Mouse (Mus musculus): Measurements from ENCODE around the gene Ddx39b. TPM values are rescaled to one million over a fixed set of nuclear protein-coding genes. Genes with fewer than 3 reads are reported as not detected.

Ddx39b gene
- polyA plus RNA-seq, 1 experiment, result 206 TPM

DNA sequence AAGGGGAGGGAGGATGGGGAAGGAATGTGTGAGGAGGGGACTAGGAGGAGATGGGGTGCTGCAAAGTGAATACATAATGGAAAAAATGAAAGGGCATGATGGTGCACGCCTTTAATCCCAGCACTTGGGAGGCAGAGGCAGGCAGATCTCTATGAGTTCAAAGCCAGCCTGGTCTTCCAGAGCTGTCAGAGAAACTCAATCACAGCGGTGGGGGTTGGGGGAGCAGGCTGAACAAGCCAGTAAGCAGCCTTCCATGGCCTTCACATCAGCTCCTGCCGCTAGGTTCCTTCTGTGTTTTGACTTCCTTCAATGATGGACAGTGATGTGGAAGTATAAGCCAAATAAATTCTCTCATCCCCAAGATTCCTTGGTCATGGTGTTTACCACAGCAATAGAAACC, 13.8 kb downstream of the Ddx39b start:
- TF ChIP-seq CTCF (conservative IDR thresholded peaks at IDR 0.05; ENCODE audit: insufficient read depth, insufficient read length, low read depth, low read length) (no peak), POLR2A (IDR thresholded peaks at IDR 0.05; ENCODE audit: low read depth, low read length) (no peak)
- H3K4me1 ChIP-seq (ENCODE audit: control insufficient read depth, insufficient read depth, low read length), result no peaks in the 10 kb centered on the region
- H3K27ac ChIP-seq (ENCODE audit: insufficient read depth, low read depth, low read length), result no peak overlapping the region
- DNase-seq, result no peak
- H3K36me3 ChIP-seq (ENCODE audit: control insufficient read depth, insufficient read depth, low read length), result peaks cover 4% of the 10 kb centered on the region
- WGBS, result 72% methylated on average over 3 of the region's 3 CpGs
- H3K27me3 ChIP-seq (replicated peaks; ENCODE audit: control insufficient read depth, insufficient read depth, low read length), result no peaks in the 10 kb centered on the region
- no peak overlapping the region for H3K4me3 ChIP-seq (ENCODE audit: insufficient read depth, low read depth, low read length)

DNA sequence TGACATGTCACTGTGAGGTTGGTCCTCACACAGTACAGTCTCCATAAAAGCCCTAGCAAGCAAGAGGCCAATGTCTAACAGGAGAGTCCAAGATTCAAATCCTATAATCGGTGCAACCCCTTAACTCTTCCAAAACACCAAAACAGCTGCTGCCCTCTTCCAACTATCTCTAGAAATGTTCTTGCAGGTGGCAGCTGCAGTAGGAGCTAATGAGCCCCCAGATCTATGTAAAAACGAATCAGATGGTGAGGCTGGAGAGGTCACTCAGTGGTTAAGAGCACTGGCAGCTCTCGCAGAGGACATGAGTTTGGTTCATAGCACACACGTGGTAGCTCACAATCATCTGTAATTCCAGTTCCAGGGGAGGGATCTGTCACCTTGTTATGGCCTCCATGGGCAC, 14.2 kb downstream of the Ddx39b start:
- Histone ChIP-seq H3K27ac (ENCODE audit: insufficient read depth, low read depth, low read length) (no peak overlapping the region), H3K27me3 (replicated peaks; ENCODE audit: control insufficient read depth, insufficient read depth, low read length) (no peaks in the 10 kb centered on the region), H3K4me1 (ENCODE audit: control insufficient read depth, insufficient read depth, low read length) (no peaks in the 10 kb centered on the region), H3K36me3 (ENCODE audit: control insufficient read depth, insufficient read depth, low read length) (peaks cover 3% of the 10 kb centered on the region), H3K4me3 (ENCODE audit: insufficient read depth, low read depth, low read length) (no peak overlapping the region)
- TF ChIP-seq CTCF (conservative IDR thresholded peaks at IDR 0.05; ENCODE audit: insufficient read depth, insufficient read length, low read depth, low read length) (no peak), POLR2A (IDR thresholded peaks at IDR 0.05; ENCODE audit: low read depth, low read length) (no peak)
- DNase-seq, result no peak
- WGBS, result 46% methylated on average over 4 of the region's 4 CpGs

DNA sequence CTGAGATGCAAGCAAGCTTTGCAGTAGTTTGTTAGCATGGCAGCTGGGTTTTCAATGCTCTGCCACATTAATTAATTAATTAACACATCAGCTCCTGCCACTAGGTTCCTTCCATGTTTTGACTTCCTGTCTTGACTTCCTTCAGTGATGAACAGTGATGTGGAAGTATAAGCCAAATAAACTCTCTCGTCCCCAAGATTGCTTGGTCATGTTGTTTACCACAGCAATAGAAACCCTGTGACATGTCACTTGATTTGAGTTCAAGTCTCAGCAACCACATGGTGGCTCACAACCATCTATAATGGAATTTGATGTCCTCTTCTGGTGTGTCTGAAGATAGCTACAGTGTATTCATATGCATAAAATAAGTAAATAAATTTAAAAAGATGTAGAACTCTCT, 15.8 kb downstream of the Ddx39b start:
- Histone ChIP-seq H3K27ac (ENCODE audit: insufficient read depth, low read depth, low read length) (no peak overlapping the region), H3K36me3 (ENCODE audit: control insufficient read depth, insufficient read depth, low read length) (no peaks in the 10 kb centered on the region; the same call in 1 of the 2 replicates), H3K4me3 (ENCODE audit: insufficient read depth, low read depth, low read length) (no peak overlapping the region), H3K27me3 (replicated peaks; ENCODE audit: control insufficient read depth, insufficient read depth, low read length) (no peaks in the 10 kb centered on the region), H3K4me1 (ENCODE audit: control insufficient read depth, insufficient read depth, low read length) (0 out of 2 replicates have a peak, but pooled peaks cover 5% of the 10 kb centered on the region)
- DNase-seq, result no peak
- TF ChIP-seq POLR2A (IDR thresholded peaks at IDR 0.05; ENCODE audit: low read depth, low read length) (no peak), CTCF (conservative IDR thresholded peaks at IDR 0.05; ENCODE audit: insufficient read depth, insufficient read length, low read depth, low read length) (no peak)
- 50% methylated on average over 1 of the region's 1 CpGs for WGBS

DNA sequence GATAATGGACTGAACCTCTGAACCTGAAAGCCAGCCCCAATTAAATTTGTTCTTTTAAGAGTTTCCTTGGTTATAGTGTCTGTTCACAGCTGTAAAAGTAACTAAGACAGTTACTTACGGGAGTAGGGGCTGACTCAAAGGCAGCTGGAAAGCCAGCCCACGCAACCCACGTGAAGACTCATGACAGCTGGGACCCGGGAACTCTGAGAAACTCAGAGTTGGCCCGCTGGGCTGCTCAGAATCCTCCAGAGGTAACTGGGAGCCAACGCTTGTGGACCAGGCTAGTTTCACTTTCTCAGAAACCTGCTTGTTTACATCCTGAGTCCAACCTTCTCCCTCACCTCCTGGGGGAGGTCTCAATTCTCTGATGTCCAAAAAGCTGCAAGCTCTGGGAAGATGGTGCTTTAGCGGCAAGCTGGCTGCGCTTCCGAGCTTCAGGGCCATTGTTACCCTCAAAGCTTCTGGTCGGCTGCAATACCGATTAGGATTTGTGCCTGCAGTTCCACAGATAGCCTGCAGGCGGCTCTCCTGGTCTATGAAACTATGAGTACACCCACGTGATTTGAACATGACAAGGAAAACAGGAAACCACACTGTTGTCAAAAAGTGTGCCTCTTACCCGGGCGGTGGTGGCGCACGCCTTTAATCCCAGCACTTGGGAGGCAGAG, 16.4 kb downstream of the Ddx39b start:
- peak overlapping the region; percentile 54 for H3K4me3 ChIP-seq (ENCODE audit: insufficient read depth, low read depth, low read length)
- no peak for TF ChIP-seq POLR2A (IDR thresholded peaks at IDR 0.05; ENCODE audit: low read depth, low read length)
- TF ChIP-seq CTCF (conservative IDR thresholded peaks at IDR 0.05; ENCODE audit: insufficient read depth, insufficient read length, low read depth, low read length), result peak; percentile 92
- peaks cover 8% of the 10 kb centered on the region; the same call in 1 of the 2 replicates for H3K4me1 ChIP-seq (ENCODE audit: control insufficient read depth, insufficient read depth, low read length)
- no peaks in the 10 kb centered on the region for H3K27me3 ChIP-seq (replicated peaks; ENCODE audit: control insufficient read depth, insufficient read depth, low read length)
- WGBS, result 3% methylated on average over 17 of the region's 17 CpGs
- no peaks in the 10 kb centered on the region; the same call in 1 of the 2 replicates for H3K36me3 ChIP-seq (ENCODE audit: control insufficient read depth, insufficient read depth, low read length)
- no peak overlapping the region for H3K27ac ChIP-seq (ENCODE audit: insufficient read depth, low read depth, low read length)
- peak; percentile 98 for DNase-seq

DNA sequence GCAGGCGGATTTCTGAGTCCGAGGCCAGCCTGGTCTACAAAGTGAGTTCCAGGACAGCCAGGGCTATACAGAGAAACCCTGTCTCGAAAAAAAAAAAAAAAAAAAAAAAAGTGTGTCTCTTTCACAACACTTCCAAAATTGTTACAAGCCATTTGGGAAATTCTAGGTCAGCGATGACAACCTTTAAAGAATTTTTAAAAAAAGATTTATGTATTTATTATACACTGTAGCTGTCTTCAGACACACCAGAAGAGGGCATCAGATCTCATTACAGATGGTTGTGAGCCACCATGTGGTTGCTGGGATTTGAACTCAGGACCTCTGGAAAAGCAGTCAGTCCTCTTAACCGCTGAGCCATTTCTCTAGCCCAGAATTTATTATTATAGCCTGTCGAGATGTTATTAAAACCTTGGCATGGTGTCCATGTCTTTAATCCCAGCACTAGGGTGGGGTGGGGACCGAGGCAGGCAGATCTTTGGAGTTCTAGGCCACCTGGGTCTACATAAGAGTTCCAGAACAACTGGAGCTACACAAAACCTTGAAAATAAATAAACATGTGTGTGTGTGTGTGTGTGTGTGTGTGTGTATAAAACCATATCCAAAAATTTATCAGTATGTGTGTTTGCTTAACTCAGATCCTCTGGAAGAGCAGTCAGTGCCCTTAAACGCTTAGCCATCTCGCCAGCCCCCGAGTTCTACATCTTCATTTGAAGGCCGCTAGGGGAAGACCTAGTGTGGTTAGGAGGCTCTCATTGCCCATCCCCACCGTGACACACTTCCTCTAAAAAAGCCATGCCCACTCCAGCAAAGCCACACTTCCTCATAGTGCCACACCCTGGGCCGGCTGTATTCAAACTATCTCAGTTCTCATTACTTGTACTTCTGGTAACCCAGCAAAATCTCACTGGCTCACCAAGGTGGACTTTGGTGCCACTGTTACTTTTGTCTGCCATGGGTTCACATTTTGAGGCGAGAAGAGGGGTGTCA, 17.2 kb downstream of the Ddx39b start:
- H3K36me3 ChIP-seq (ENCODE audit: control insufficient read depth, insufficient read depth, low read length), result no peaks in the 10 kb centered on the region
- no peaks in the 10 kb centered on the region for H3K27me3 ChIP-seq (replicated peaks; ENCODE audit: control insufficient read depth, insufficient read depth, low read length)
- DNase-seq, result peak; percentile 80
- WGBS, result 48% methylated on average over 14 of the region's 14 CpGs
- TF ChIP-seq POLR2A (IDR thresholded peaks at IDR 0.05; ENCODE audit: low read depth, low read length) (no peak), CTCF (conservative IDR thresholded peaks at IDR 0.05; ENCODE audit: insufficient read depth, insufficient read length, low read depth, low read length) (0 out of 2 replicates have a peak, but pooled peaks have one; percentile 5)
- peak overlapping the region; percentile 69 for H3K27ac ChIP-seq (ENCODE audit: insufficient read depth, low read depth, low read length)
- H3K4me3 ChIP-seq (ENCODE audit: insufficient read depth, low read depth, low read length), result no peak overlapping the region
- peaks cover 8% of the 10 kb centered on the region; the same call in 1 of the 2 replicates for H3K4me1 ChIP-seq (ENCODE audit: control insufficient read depth, insufficient read depth, low read length)

DNA sequence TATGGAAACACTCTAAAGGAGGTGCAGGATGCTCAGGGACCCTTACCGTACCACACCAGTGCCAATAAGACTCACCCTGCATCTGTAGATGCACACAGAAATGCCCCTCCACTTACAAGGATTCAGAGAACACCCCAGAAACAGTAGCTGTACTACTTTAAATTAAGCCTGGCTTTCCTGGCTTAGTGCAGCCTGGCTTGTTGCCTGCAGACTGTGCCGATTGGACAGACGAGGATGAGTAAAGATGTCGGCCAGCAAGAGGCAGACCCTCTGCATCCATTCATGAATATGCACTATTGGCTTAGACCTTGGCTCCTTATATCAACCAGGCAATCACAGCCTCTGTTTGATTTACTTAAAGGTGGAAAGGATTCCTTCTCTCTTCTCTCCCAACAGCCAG, 18.1 kb downstream of the Ddx39b start:
- no peak for DNase-seq
- 71% methylated on average over 4 of the region's 4 CpGs for WGBS
- no peaks in the 10 kb centered on the region for H3K27me3 ChIP-seq (replicated peaks; ENCODE audit: control insufficient read depth, insufficient read depth, low read length)
- TF ChIP-seq POLR2A (IDR thresholded peaks at IDR 0.05; ENCODE audit: low read depth, low read length), result no peak
- TF ChIP-seq CTCF (conservative IDR thresholded peaks at IDR 0.05; ENCODE audit: insufficient read depth, insufficient read length, low read depth, low read length), result no peak
- peak overlapping the region; percentile 69 for H3K27ac ChIP-seq (ENCODE audit: insufficient read depth, low read depth, low read length)
- peaks cover 8% of the 10 kb centered on the region; the same call in 1 of the 2 replicates for H3K4me1 ChIP-seq (ENCODE audit: control insufficient read depth, insufficient read depth, low read length)
- H3K36me3 ChIP-seq (ENCODE audit: control insufficient read depth, insufficient read depth, low read length), result no peaks in the 10 kb centered on the region
- H3K4me3 ChIP-seq (ENCODE audit: insufficient read depth, low read depth, low read length), result no peak overlapping the region

DNA sequence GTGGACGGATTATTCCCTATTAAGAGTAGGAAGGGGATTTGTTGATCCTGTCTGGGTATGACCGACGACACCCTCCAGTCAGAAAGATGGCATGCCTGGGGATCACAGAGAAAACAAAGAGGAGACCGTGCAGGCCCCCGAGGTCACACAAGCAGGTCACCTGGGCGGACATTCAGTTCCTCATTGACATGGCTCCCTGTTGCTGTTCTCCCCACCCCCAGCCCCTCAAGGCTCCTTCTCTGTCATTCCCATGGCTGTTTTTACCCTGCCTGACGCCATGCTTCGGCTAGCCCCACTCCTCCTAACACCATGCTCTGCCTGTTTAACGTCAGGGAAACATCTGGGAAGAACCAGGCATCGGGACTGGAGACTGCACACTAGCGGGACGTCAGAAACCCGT, 20.1 kb downstream of the Ddx39b start:
- Histone ChIP-seq H3K27ac (ENCODE audit: insufficient read depth, low read depth, low read length) (no peak overlapping the region), H3K27me3 (replicated peaks; ENCODE audit: control insufficient read depth, insufficient read depth, low read length) (no peaks in the 10 kb centered on the region), H3K4me1 (ENCODE audit: control insufficient read depth, insufficient read depth, low read length) (peaks cover 8% of the 10 kb centered on the region; the same call in 1 of the 2 replicates), H3K36me3 (ENCODE audit: control insufficient read depth, insufficient read depth, low read length) (no peaks in the 10 kb centered on the region), H3K4me3 (ENCODE audit: insufficient read depth, low read depth, low read length) (no peak overlapping the region)
- DNase-seq, result no peak
- TF ChIP-seq POLR2A (IDR thresholded peaks at IDR 0.05; ENCODE audit: low read depth, low read length) (no peak), CTCF (conservative IDR thresholded peaks at IDR 0.05; ENCODE audit: insufficient read depth, insufficient read length, low read depth, low read length) (no peak)
- 88% methylated on average over 13 of the region's 13 CpGs for WGBS
